Mouse (Mus musculus): Measurements from ENCODE around the gene Ugdh. TPM values are rescaled to one million over a fixed set of nuclear protein-coding genes. Genes with fewer than 3 reads are reported as not detected.
"Not testable (repeated sequence)": the region's sequence is repeated elsewhere in the genome, so short reads cannot be mapped to it uniquely, and the experiment has no call there.

Gene Ugdh
- 10 to 100 TPM; 15.0 to 15.2 TPM for total RNA-seq (2021)

GRCm38 (mm10) chr5:65435806-65436561 is at the start of gene Ugdh:
TSS of gene Ugdh (minus strand) at chr5:65435949.
- peak; percentile 94 to 96 for DNase-seq
- intact Hi-C loops (cut with DNase I), result loop anchor here (1.0 to 5.0 kb wide), 2 partner anchors 41 to 45 kb away; partner anchors contain the start of genes Lias and Rpl9

- intact Hi-C loops (cut with DNase I), result no loop called here
- no peak for DNase-seq
Measured at GRCm38 (mm10) chr5:65482996-65483395, 47.2 kb upstream of the Ugdh start.

- intact Hi-C loops (cut with DNase I), result no loop called here
- DNase-seq, result no peak
Measured at GRCm38 (mm10) chr5:65480511-65480910, 44.8 kb upstream of the Ugdh start.

DNA sequence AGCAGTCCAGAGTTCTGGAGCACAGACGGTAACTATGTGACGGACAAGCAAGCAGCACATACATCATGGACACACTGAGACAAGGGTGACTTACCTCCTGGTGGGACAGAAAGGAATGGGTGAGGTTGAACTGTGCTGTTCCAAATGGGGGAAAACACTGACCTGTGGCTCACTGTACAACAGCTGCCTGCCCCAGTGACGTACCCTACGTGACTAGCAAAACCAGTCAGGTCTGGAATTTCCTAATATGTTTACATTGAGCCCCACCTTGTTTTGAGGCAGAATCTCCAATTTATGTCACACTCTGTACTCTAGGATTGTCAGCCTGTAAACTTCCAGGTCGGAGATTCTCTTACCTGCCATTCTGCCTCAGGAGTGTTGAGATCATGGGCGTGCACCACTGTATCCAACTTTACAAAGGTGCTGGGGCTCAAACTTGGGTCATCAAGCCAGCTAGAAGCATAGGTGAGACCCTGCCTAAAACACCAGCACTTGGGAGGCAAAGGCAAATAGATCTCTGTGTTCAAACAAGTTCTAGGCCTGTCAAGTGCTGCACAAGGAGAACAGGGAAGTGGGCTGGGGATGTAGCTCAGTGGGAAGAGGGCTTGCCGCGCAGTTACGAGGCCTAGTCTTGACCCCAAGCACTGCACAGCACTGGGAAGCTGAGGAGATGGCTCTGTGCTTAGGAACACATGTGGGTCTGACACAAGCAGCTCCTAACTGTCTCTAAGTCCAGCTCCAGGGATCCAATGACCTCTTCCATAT is 44.1 kb upstream of the Ugdh start:
- intact Hi-C loops (cut with DNase I), result loop anchor here (5.0 kb wide), 1 partner anchor 43 kb away; the partner anchor contains the start of gene Ugdh
- peak in 1 of 2 experiments; percentile 2 for DNase-seq

- intact Hi-C loops (cut with DNase I), result loop anchor here (5.0 kb wide), 1 partner anchor 41 kb away; the partner anchor contains the start of gene Ugdh
- DNase-seq, result peak in 1 of 2 experiments; percentile 45
Measured at GRCm38 (mm10) chr5:65478224-65478623, 42.5 kb upstream of the Ugdh start.

- intact Hi-C loops (cut with DNase I), result loop anchor here (5.0 kb wide), 1 partner anchor 39 kb away; the partner anchor contains the start of gene Ugdh
- not testable (repeated sequence) for DNase-seq
Measured at GRCm38 (mm10) chr5:65476739-65477138, 41.0 kb upstream of the Ugdh start.

- intact Hi-C loops (cut with DNase I), result loop anchor here (5.0 kb wide), 1 partner anchor 39 kb away; the partner anchor contains the start of gene Ugdh
- peak in 1 of 2 experiments; percentile 20 for DNase-seq
Measured at GRCm38 (mm10) chr5:65475806-65476205, 40.1 kb upstream of the Ugdh start.

GRCm38 (mm10) chr5:65469766-65470165 is 34.0 kb upstream of the Ugdh start:
- intact Hi-C loops (cut with DNase I), result no loop called here
- no peak for DNase-seq

DNA sequence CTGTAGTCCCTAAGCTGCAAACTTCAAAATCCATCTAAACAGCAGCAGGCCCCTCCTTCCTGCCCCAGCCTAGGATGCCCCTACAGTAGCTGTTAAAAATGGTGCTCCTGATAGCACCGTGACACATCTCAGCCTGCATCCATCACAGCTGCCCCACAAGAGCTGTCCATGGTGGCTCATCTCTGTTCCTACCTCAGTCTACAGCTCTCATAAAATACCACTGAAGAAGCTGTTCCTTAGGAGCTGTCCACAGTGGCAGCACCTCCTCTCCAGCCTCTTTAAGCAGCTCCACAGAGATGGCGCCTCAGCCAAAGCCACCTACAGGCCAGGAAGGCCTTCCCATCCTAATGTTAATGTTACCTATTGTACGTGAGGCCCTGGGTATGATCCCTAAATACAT is 31.2 kb upstream of the Ugdh start:
- intact Hi-C loops (cut with DNase I), result no loop called here

GRCm38 (mm10) chr5:65460361-65460760 is 24.6 kb upstream of the Ugdh start:
- intact Hi-C loops (cut with DNase I), result no loop called here

More for the DNA sequence above, 31.2 kb upstream of the Ugdh start:
- DNase-seq, result no peak

GRCm38 (mm10) chr5:65459454-65459853 is 23.7 kb upstream of the Ugdh start:
- no peak for DNase-seq
- intact Hi-C loops (cut with DNase I), result loop anchor here (5.0 kb wide), 1 partner anchor 33 kb away; the partner anchor contains the start of gene Gm43552

More at GRCm38 (mm10) chr5:65460361-65460760, 24.6 kb upstream of the Ugdh start:
- no peak for DNase-seq

DNA sequence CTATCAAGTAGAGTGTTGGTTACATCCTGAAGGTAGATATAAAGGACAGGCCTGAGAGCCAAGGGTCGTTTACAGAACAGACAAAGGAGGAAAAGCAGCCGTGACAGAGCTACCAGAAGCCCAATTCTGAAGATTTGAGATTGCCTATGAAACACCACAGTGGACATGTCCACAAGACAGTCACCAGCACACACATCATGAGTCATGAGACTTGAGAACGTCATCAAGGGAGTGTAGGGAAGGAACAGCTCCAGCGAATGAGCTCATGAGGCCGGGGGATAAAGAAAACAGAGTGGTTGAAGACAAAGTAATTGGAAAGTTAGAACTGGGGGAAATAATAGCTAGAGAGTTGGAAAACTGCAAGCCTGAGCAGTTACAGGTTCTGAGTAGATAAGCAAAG is 22.1 kb upstream of the Ugdh start:
- peak in 1 of 2 experiments; percentile 21 for DNase-seq
- intact Hi-C loops (cut with DNase I), result loop anchor here (5.0 kb wide), 1 partner anchor 34 kb away; the partner anchor contains the start of gene Gm43552

- DNase-seq, result peak in 1 of 2 experiments; percentile 34
- intact Hi-C loops (cut with DNase I), result loop anchor here (5.0 kb wide), 1 partner anchor 35 kb away; the partner anchor contains the start of gene Gm43552
Measured at GRCm38 (mm10) chr5:65457086-65457827, 21.5 kb upstream of the Ugdh start.

- intact Hi-C loops (cut with DNase I), result loop anchor here (5.0 kb wide), 1 partner anchor 38 kb away; the partner anchor contains the start of gene Gm43552
- peak; percentile 33 to 40 for DNase-seq
Measured at GRCm38 (mm10) chr5:65454771-65455170, 19.0 kb upstream of the Ugdh start.

GRCm38 (mm10) chr5:65448941-65449340 is 13.2 kb upstream of the Ugdh start:
- intact Hi-C loops (cut with DNase I), result no loop called here
- DNase-seq, result no peak

DNA sequence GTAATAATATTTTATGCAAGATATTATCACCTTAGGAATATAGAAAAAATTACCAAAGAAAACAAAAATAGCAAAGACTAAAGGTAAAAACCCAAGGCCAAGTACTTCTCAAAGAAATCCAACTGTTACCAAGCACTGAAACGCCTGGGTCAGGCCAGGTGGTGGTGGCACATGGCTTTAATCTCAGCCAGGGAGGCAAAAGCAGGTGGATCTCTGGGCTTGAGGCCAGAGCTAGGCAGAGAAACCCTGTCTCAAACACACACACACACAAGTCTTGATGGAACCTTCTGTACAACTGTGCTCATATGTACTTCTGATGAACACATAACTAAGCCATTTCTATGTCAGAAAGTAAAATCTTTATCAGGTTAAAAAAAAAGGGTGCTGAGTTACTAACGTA is 12.1 kb upstream of the Ugdh start:
- no peak for DNase-seq
- intact Hi-C loops (cut with DNase I), result no loop called here

- intact Hi-C loops (cut with DNase I), result no loop called here
- DNase-seq, result no peak
Measured at GRCm38 (mm10) chr5:65446756-65447155, 11.0 kb upstream of the Ugdh start.

GRCm38 (mm10) chr5:65444981-65445380 is 9.2 kb upstream of the Ugdh start:
- DNase-seq, result no peak
- intact Hi-C loops (cut with DNase I), result no loop called here

DNA sequence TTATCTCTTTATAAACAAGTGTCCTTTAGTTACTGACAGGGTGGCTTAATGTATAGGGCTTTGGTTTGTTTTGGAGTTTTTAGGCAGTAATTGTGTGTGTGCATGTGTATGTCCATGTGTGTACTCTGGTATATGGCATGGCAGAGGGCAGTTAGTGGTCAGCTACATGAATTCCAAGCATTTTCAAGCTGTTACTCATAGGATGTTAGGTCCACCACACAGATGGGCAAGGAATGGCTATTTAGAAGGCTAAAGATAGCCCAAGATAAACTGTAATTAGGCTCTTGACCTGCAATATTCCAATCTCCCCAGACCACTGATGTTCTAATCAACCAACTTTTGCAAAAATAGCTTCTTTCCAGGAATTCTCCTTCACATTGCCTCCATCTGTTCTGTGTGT is 2.3 kb upstream of the Ugdh start:
- no peak for DNase-seq
- intact Hi-C loops (cut with DNase I), result loop anchor here (5.0 kb wide), 1 partner anchor 39 kb away; no protein-coding TSS in a partner anchor

DNA sequence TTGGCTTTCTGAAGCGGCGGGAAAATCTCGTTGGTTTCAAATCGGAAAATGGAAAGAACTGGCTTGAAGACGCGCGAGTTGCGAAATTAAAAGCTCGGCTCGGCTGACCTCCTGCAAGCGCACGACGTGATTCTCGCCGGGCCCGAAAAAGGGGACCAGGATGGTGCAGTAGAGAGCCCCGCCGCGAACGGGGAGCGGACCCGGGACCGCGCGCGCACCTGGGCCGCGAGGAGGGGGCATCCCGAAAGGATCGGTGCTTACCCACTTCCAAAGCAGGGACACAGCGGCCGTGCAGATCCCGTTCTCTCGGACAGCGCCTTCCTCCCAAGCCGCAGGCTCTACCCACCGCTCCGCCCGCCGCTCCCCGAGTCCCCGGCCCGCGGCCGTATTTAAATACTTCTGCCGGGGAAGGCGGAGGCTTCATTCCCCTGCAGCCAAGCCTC is 365 bp downstream of the Ugdh start:
- intact Hi-C loops (cut with DNase I), result loop anchor here (1.0 to 5.0 kb wide), 2 partner anchors 42 to 44 kb away; partner anchors contain the start of genes Lias and Rpl9
- no peak for DNase-seq
